Mouse (Mus musculus): ENCODE results near the gene Ptpra.

DNA sequence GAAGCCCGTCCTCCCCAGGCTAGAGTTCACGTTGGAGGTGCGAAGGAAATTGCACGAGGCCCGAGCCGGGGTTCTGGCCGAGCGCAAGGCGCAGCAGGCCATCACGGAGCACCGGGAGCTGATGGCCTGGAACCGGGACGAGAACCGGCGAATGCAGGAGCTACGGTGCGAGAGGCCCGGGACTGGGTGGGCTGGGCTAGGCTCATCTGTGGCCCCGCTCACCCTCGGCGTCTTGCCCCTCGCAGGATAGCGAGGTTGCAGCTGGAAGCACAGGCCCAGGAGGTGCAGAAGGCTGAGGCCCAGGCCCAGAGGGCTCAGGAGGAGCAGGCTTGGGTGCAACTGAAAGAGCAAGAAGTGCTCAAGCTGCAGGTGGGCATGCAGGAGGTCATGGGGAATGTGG lies 114.0 kb downstream of the Ptpra start:
- TF ChIP-seq CTCF (IDR thresholded peaks at IDR 0.05), result no peak
- no peak for TF ChIP-seq EP300 (IDR thresholded peaks at IDR 0.05; ENCODE audit: insufficient read depth, low read depth, low read length)
- TF ChIP-seq POLR2A (IDR thresholded peaks at IDR 0.05; ENCODE audit: insufficient read depth, low read depth, low read length), result no peak
